Mouse (Mus musculus) G1E (cell line): ENCODE data around the gene Rhox4b. TPM values are rescaled to one million over a fixed set of nuclear protein-coding genes. Genes with fewer than 3 reads are reported as not detected.
"Not testable (repeated sequence)": the region's sequence is repeated elsewhere in the genome, so short reads cannot be mapped to it uniquely, and the experiment has no call there.

ENCODE experiments used
- ATAC-seq: 2 replicates; pipeline ENCODE4 v1.8.0; 2016; ENCODE audit warnings: mild to moderate bottlenecking; ENCODE audit not compliant: insufficient number of reproducible peaks, poor library complexity, low FRiP score, severe bottlenecking; ENCODE audit errors: extremely low read depth
- DNase-seq: peaks from one replicate; pipeline ENCODE4 v3.0.0; 2012; ENCODE audit warnings: low spot score
- H3K27me3 ChIP-seq: 2 replicates; pipeline ENCODE4 v1.6.1; 2012; ENCODE audit warnings: mild to moderate bottlenecking, low read length, inconsistent platforms; ENCODE audit not compliant: insufficient read depth
- H3K36me3 ChIP-seq: replicated peaks from 2 replicates; pipeline ENCODE3; 2012; ENCODE audit warnings: mild to moderate bottlenecking, inconsistent platforms
- H3K4me1 ChIP-seq: 2 replicates; pipeline ENCODE4 v1.6.1; 2012; ENCODE audit warnings: low read depth, low read length, inconsistent platforms, mixed read lengths; ENCODE audit not compliant: insufficient read depth
- H3K4me3 ChIP-seq: 2 replicates; pipeline ENCODE4 v1.5.1; 2012; ENCODE audit warnings: low read depth, mild to moderate bottlenecking, inconsistent platforms, low read length, moderate library complexity, mixed read lengths
- H3K9me3 ChIP-seq: replicated peaks from 2 replicates; pipeline ENCODE4 v1.6.1; 2012; ENCODE audit warnings: inconsistent platforms
- polyA plus RNA-seq: library from polyadenylated mRNA; stranded (reverse); fragments of >175 nt; gene quantifications from 2 replicates; pipeline ENCODE4 v1.2.3, GENCODE M21; 2012
- total RNA-seq, 2 experiments: library from RNA; stranded (forward) in 1 of 2; stranded (reverse) in 1 of 2; fragments of 200-1000 nt in 1 of 2; fragments of >200 nt in 1 of 2; fragmentation: Nextera tagmentation in 1 of 2; gene quantifications; 2 replicates each; pipeline ENCODE4 v1.2.3; 2014 to 2017

Rhox4b gene
- not detected in 2 replicates for total RNA-seq (2014; fragmentation: Nextera tagmentation)
- not detected in 2 replicates for total RNA-seq (2017)
- not detected in 2 replicates for polyA plus RNA-seq

DNA sequence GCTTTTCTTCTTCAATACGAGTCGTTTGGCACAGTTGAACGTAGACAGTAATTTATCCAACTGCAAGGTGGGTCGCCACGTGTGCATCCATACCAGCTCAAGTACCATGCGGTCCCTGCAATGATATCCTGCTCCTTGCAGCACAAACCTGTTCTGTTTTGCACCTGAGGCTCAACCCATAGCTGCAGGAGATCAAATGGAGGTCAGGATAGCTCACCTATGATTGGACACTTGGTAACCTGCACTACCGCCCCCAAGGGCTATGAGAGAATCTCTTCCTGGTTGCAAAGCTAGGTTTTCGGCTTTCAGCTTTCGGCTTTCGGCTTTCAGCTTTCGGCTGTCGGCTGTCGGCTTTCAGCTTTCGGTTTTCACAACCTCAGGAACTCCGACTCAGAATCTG lies at the start of gene Rhox4b:
TSS of gene Rhox4b (plus strand) at position 301 of the 400 bp plus-strand sequence.
- H3K4me1 ChIP-seq, H3K36me3 ChIP-seq, H3K27me3 ChIP-seq, DNase-seq, H3K9me3 ChIP-seq, ATAC-seq, H3K4me3 ChIP-seq: not testable (repeated sequence)

DNA sequence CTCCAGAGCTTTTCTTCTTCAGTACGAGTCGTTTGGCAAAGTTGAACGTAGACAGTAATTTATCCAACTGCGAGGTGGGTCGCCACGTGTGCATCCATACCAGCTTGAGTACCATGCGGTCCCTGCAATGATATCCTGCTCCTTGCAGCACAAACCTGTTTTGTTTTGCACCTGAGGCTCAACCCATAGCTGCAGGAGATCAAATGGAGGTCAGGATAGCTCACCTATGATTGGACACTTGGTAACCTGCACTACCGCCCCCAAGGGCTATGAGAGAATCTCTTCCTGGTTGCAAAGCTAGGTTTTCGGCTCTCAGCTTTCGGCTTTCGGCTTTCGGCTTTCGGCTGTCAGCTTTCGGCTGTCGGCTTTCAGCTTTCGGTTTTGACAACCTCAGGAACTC lies 41.7 kb upstream of the Rhox4b start, which contains the start of gene Rhox4a2:
TSS of gene Rhox4a2 (plus strand) at position 301 of the 400 bp plus-strand sequence.
- H3K9me3 ChIP-seq, H3K36me3 ChIP-seq, H3K4me3 ChIP-seq, DNase-seq, ATAC-seq, H3K4me1 ChIP-seq, H3K27me3 ChIP-seq: not testable (repeated sequence)

DNA sequence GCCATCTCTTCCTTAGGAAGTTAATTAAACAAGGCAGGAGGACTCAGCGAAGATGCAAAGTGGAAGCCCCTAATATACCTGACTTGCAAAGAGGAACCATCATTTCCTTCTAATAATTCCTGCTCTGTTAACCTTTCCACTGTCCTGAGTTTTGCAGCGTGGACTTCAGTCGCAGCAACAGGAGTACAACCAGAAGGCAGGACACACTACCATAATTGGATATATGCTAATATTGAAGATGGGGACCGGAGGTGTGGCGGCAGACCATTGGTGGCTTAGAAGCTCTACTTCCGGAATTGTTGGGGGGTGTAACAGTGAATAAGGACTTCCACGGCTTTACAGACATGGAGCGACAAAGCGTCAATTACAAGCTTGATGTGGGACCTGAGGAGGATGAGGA lies 20.5 kb upstream of the Rhox4b start, which contains the start of gene Rhox2b:
TSS of gene Rhox2b (plus strand) at position 301 of the 400 bp plus-strand sequence.
- not testable (repeated sequence) for H3K4me3 ChIP-seq, H3K27me3 ChIP-seq, H3K9me3 ChIP-seq, H3K4me1 ChIP-seq, H3K36me3 ChIP-seq, DNase-seq, ATAC-seq

DNA sequence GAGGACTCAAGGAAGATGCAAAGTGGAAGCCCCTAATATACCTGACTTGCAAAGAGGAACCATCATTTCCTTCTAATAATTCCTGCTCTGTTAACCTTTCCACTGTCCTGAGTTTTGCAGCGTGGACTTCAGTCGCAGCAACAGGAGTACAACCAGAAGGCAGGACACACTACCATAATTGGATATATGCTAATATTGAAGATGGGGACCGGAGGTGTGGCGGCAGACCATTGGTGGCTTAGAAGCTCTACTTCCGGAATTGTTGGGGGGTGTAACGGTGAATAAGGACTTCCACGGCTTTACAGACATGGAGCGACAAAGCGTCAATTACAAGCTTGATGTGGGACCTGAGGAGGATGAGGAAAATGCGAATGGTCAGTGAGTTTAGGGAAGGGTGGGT lies 21.1 kb downstream of the Rhox4b start, which contains the start of gene Rhox2c:
TSS of gene Rhox2c (plus strand) at position 301 of the 400 bp plus-strand sequence.
- H3K9me3 ChIP-seq, H3K36me3 ChIP-seq, DNase-seq, H3K27me3 ChIP-seq, H3K4me1 ChIP-seq, ATAC-seq, H3K4me3 ChIP-seq: not testable (repeated sequence)

DNA sequence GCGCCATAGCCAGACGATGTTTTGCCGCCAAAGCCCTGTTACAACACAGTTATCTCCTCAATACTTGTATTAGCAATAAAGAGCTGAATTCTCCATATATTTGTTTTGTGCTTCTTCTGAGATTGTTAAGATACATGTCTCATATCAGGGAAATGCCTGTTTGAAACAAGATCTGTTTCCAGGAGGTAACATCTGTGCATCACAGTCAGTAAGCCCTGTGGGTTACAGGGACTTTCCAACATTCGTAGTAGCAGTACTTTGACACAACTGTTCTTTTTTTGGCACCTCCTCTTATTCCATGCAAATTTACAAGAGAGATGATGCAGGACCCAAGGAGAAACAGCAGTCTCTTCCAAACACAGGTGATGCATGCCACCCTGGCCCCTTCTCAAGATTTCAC lies 26.0 kb downstream of the Rhox4b start, which contains the start of gene Rhox3c:
TSS of gene Rhox3c (plus strand) at position 301 of the 400 bp plus-strand sequence.
- H3K4me1 ChIP-seq, H3K36me3 ChIP-seq, DNase-seq, H3K9me3 ChIP-seq, H3K27me3 ChIP-seq, H3K4me3 ChIP-seq, ATAC-seq: not testable (repeated sequence)

DNA sequence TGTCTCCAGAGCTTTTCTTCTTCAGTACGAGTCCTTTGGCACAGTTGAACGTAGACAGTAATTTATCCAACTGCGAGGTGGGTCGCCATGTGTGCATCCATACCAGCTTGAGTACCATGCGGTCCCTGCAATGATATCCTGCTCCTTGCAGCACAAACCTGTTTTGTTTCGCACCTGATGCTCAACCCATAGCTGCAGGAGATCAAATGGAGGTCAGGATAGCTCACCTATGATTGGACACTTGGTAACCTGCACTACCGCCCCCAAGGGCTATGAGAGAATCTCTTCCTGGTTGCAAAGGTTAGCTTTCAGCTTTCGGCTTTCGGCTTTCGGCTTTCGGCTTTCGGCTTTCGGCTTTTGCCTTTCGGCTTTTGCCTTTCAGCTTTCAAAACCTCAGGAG lies 47.7 kb downstream of the Rhox4b start, which contains the start of gene Rhox4c:
TSS of gene Rhox4c (plus strand) at position 301 of the 400 bp plus-strand sequence.
- H3K4me1 ChIP-seq, H3K4me3 ChIP-seq, H3K36me3 ChIP-seq, H3K9me3 ChIP-seq, DNase-seq, ATAC-seq, H3K27me3 ChIP-seq: not testable (repeated sequence)

Other genes with a start within 250 kb of the Rhox4b start
Only the 20 nearest of the 26 such genes appear.
- gene Rhox1, start 210.2 kb upstream of the Rhox4b start, total RNA-seq (2014; fragmentation: Nextera tagmentation), result not detected in 2 replicates
- not detected in 2 replicates for gene Rhox1, start 210.2 kb upstream of the Rhox4b start, total RNA-seq (2017)
- not detected in 2 replicates for gene Rhox1, start 210.2 kb upstream of the Rhox4b start, polyA plus RNA-seq
- not detected in 2 replicates for gene Rhox2a, start 187.5 kb upstream of the Rhox4b start, total RNA-seq (2014; fragmentation: Nextera tagmentation)
- gene Rhox2a, start 187.5 kb upstream of the Rhox4b start, total RNA-seq (2017), result 0.22 TPM in 1 of 2 replicates, not detected in the other
- gene Rhox2a, start 187.5 kb upstream of the Rhox4b start, polyA plus RNA-seq, result not detected in 2 replicates
- not detected in 2 replicates for gene Rhox3a, start 182.6 kb upstream of the Rhox4b start, total RNA-seq (2014; fragmentation: Nextera tagmentation)
- not detected in 2 replicates for gene Rhox3a, start 182.6 kb upstream of the Rhox4b start, total RNA-seq (2017)
- gene Rhox3a, start 182.6 kb upstream of the Rhox4b start, polyA plus RNA-seq, result not detected in 2 replicates
- not detected in 2 replicates for gene Rhox4a, start 167.2 kb upstream of the Rhox4b start, total RNA-seq (2014; fragmentation: Nextera tagmentation)
- gene Rhox4a, start 167.2 kb upstream of the Rhox4b start, total RNA-seq (2017), result not detected in 2 replicates
- not detected in 2 replicates for gene Rhox4a, start 167.2 kb upstream of the Rhox4b start, polyA plus RNA-seq
- gene Rhox3a2, start 52.5 kb upstream of the Rhox4b start, total RNA-seq (2014; fragmentation: Nextera tagmentation), result not detected in 2 replicates
- gene Rhox3a2, start 52.5 kb upstream of the Rhox4b start, total RNA-seq (2017), result 0.22 TPM in 1 of 2 replicates, not detected in the other
- gene Rhox3a2, start 52.5 kb upstream of the Rhox4b start, polyA plus RNA-seq, result not detected in 2 replicates
- gene Rhox4a2, start 41.6 kb upstream of the Rhox4b start, total RNA-seq (2014; fragmentation: Nextera tagmentation), result not detected in 2 replicates
- gene Rhox4a2, start 41.6 kb upstream of the Rhox4b start, total RNA-seq (2017), result not detected in 2 replicates
- not detected in 2 replicates for gene Rhox4a2, start 41.6 kb upstream of the Rhox4b start, polyA plus RNA-seq
- not detected in 2 replicates for gene Rhox2b, start 20.4 kb upstream of the Rhox4b start, total RNA-seq (2014; fragmentation: Nextera tagmentation)
- 0.33 TPM in 1 of 2 replicates, not detected in the other for gene Rhox2b, start 20.4 kb upstream of the Rhox4b start, total RNA-seq (2017)
- gene Rhox2b, start 20.4 kb upstream of the Rhox4b start, polyA plus RNA-seq, result not detected in 2 replicates
- gene Rhox2c, start 21.2 kb downstream of the Rhox4b start, total RNA-seq (2014; fragmentation: Nextera tagmentation), result not detected in 2 replicates
- gene Rhox2c, start 21.2 kb downstream of the Rhox4b start, total RNA-seq (2017), result not detected in 2 replicates
- not detected in 2 replicates for gene Rhox2c, start 21.2 kb downstream of the Rhox4b start, polyA plus RNA-seq
- not detected in 2 replicates for gene Rhox3c, start 26.1 kb downstream of the Rhox4b start, total RNA-seq (2014; fragmentation: Nextera tagmentation)
- not detected in 2 replicates for gene Rhox3c, start 26.1 kb downstream of the Rhox4b start, total RNA-seq (2017)
- not detected in 2 replicates for gene Rhox3c, start 26.1 kb downstream of the Rhox4b start, polyA plus RNA-seq
- not detected in 2 replicates for gene Rhox4c, start 47.8 kb downstream of the Rhox4b start, total RNA-seq (2014; fragmentation: Nextera tagmentation)
- gene Rhox4c, start 47.8 kb downstream of the Rhox4b start, total RNA-seq (2017), result not detected in 2 replicates
- gene Rhox4c, start 47.8 kb downstream of the Rhox4b start, polyA plus RNA-seq, result not detected in 2 replicates
- gene Rhox2d, start 60.9 kb downstream of the Rhox4b start, total RNA-seq (2014; fragmentation: Nextera tagmentation), result not detected in 2 replicates
- not detected in 2 replicates for gene Rhox2d, start 60.9 kb downstream of the Rhox4b start, total RNA-seq (2017)
- gene Rhox2d, start 60.9 kb downstream of the Rhox4b start, polyA plus RNA-seq, result not detected in 2 replicates
- gene Rhox4d, start 81.9 kb downstream of the Rhox4b start, total RNA-seq (2014; fragmentation: Nextera tagmentation), result not detected in 2 replicates
- 0.17 TPM in 1 of 2 replicates, not detected in the other for gene Rhox4d, start 81.9 kb downstream of the Rhox4b start, total RNA-seq (2017)
- gene Rhox4d, start 81.9 kb downstream of the Rhox4b start, polyA plus RNA-seq, result not detected in 2 replicates
- gene Rhox2e, start 98.0 kb downstream of the Rhox4b start, total RNA-seq (2014; fragmentation: Nextera tagmentation), result not detected in 2 replicates
- gene Rhox2e, start 98.0 kb downstream of the Rhox4b start, total RNA-seq (2017), result not detected in 2 replicates
- not detected in 2 replicates for gene Rhox2e, start 98.0 kb downstream of the Rhox4b start, polyA plus RNA-seq
- gene Rhox3e, start 109.5 kb downstream of the Rhox4b start, total RNA-seq (2014; fragmentation: Nextera tagmentation), result not detected in 2 replicates
- not detected in 2 replicates for gene Rhox3e, start 109.5 kb downstream of the Rhox4b start, total RNA-seq (2017)
- not detected in 2 replicates for gene Rhox3e, start 109.5 kb downstream of the Rhox4b start, polyA plus RNA-seq
- not detected in 2 replicates for gene Rhox4e, start 124.9 kb downstream of the Rhox4b start, total RNA-seq (2014; fragmentation: Nextera tagmentation)
- not detected in 2 replicates for gene Rhox4e, start 124.9 kb downstream of the Rhox4b start, total RNA-seq (2017)
- gene Rhox4e, start 124.9 kb downstream of the Rhox4b start, polyA plus RNA-seq, result not detected in 2 replicates
- not detected in 2 replicates for gene Rhox2f, start 138.9 kb downstream of the Rhox4b start, total RNA-seq (2014; fragmentation: Nextera tagmentation)
- gene Rhox2f, start 138.9 kb downstream of the Rhox4b start, total RNA-seq (2017), result not detected in 2 replicates
- not detected in 2 replicates for gene Rhox2f, start 138.9 kb downstream of the Rhox4b start, polyA plus RNA-seq
- not detected in 2 replicates for gene Rhox3f, start 148.5 kb downstream of the Rhox4b start, total RNA-seq (2014; fragmentation: Nextera tagmentation)
- gene Rhox3f, start 148.5 kb downstream of the Rhox4b start, total RNA-seq (2017), result not detected in 2 replicates
- gene Rhox3f, start 148.5 kb downstream of the Rhox4b start, polyA plus RNA-seq, result not detected in 2 replicates
- gene Rhox4f, start 175.2 kb downstream of the Rhox4b start, total RNA-seq (2014; fragmentation: Nextera tagmentation), result not detected in 2 replicates
- not detected in 2 replicates for gene Rhox4f, start 175.2 kb downstream of the Rhox4b start, total RNA-seq (2017)
- not detected in 2 replicates for gene Rhox4f, start 175.2 kb downstream of the Rhox4b start, polyA plus RNA-seq
- not detected in 2 replicates for gene Rhox3g, start 196.1 kb downstream of the Rhox4b start, total RNA-seq (2014; fragmentation: Nextera tagmentation)
- gene Rhox3g, start 196.1 kb downstream of the Rhox4b start, total RNA-seq (2017), result not detected in 2 replicates
- not detected in 2 replicates for gene Rhox3g, start 196.1 kb downstream of the Rhox4b start, polyA plus RNA-seq
- not detected in 2 replicates for gene Rhox2g, start 211.0 kb downstream of the Rhox4b start, total RNA-seq (2014; fragmentation: Nextera tagmentation)
- gene Rhox2g, start 211.0 kb downstream of the Rhox4b start, total RNA-seq (2017), result not detected in 2 replicates
- gene Rhox2g, start 211.0 kb downstream of the Rhox4b start, polyA plus RNA-seq, result not detected in 2 replicates